Mouse (Mus musculus) layer of hippocampus, adult 9-11 months (tissue): ENCODE data around the gene Ascc1.

Source experiments
- DNase-seq: peaks from one replicate; pipeline ENCODE4 v3.0.0; 2022

Gene Ascc1

DNA sequence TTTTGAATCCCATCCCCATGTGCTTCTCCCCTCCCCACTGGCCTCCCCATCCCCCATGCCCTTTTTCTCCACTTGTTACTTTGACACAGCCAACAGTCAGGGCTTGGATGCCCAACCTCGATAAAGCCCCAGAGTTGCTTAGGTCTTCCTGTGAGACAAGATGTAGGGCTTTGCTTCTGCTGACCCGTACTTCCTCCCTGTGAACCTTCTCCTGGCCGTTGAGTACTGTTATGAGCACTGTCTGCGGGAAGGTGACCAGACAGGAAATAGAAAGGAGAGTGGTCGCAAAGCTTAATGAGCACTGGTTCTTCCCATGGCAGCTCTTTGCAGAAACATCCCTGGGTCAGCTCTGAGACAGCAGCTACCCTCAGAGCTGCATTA lies 78.0 kb downstream of the Ascc1 start:
- no peak for DNase-seq

DNA sequence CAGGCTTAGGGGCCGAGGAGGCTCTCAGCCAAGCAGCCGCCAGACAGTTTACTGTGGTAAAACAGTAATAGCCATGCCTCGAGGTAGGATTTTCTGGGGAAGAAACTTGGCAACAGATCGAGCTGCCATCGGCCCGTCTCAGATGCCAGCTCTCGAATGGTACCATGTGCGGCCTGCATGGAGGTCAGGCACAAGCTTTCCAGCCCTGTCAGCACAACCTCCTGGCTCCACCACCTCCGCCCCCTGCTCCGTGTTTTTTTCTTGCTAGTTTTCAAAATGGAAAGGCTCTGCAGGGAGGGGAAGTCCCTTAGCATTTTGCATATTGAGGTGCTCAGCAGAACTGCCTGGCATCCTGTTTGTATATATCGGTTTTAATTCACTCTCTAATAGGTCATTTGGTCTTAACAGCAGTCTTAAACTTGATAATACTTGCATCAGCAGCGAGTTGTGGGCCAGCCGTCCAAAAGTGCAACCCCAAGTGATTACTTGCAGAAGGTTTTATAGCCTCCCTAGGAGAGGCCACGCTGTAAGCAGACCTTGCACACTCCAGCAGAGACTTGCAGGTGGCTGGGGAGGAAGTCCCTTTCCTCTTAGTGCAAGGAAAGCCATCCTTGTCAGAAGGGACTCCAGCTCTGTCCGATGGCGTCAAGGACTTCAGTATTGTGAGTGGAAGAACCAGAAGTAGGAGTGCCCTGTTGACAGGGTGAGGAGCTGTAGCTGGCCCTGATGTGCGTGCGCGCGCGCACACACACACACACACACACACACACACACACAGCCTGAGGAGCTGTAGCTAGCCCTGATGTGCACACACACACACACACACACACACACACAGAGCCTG lies 78.6 kb downstream of the Ascc1 start:
- DNase-seq = no peak

DNA sequence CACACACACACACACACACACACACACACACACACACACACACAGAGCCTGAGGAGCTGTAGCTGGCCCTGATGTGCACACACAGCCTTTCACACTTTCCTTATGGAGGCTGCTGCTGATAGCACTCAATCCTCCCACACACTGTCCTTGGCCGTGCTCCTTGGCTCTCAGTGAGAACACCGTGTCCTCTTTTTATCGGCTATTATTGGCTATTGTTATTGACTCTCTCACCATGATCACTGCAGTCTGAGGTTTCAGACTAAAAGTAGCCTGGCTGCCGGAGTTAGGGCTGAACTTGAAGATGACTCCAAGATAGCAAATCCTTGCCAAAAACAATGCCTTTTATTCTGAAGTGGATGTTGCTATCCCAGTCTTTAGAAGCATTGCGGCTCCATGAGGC lies 79.3 kb downstream of the Ascc1 start:
- peak; percentile 39 for DNase-seq

DNA sequence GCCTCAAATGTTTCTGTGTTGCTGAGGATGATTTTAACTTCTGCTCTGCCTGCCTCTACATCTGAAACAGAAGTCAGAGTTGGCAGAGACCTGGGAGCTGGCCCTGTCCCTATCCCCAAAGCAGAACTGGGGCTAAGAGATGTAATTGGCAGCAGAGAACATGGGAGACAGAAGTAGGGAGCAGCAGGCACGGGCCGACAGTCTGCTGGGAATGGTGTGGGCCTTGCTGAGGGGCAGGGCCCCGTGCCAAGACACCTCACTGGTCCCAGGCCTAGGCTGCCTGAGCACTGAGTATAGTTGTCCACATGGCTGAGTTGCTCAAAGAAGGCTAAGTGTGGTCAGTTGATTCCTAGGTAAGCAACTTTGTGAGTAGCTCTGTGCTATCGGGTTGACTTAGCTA lies 81.5 kb downstream of the Ascc1 start:
- DNase-seq = peak; percentile 48

DNA sequence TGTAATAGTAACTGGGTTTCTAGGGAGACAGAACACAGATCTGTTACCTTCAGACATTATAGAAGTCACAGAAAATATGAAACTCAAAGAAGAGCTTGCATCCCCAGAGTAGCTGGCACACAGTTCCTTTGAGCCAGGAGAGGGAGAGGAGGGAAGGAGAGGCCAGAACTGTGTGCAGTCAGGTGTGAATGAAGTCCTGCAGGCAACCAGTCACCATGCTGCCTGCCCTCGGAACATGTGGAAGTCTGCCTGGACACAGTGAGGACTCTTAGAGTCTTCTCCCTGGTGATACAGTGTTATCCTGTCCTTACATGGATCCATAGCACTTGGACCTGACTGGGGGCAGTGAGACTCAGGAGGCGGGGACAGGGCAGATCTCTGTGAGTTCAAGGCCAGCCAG lies 89.7 kb downstream of the Ascc1 start:
- DNase-seq = no peak

DNA sequence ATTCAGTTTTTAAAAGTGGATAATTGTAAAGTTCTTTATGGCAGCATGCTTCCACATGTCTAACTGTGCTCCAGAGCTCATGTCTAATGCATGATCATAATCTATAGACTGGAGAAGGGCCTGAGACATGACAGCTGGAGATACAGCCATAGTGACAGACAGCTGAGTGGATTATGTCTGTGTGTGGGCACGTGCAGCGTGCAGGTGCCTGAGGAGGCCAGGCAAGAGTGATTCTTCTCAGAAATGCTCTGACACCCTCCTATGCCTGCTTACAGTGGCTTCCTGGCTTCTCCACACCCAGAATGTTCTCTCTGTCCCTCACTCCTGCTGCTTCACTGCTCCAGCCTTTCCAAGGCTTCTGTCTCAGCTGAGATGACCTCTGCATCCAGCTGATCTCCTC lies 91.1 kb downstream of the Ascc1 start:
- DNase-seq = no peak

DNA sequence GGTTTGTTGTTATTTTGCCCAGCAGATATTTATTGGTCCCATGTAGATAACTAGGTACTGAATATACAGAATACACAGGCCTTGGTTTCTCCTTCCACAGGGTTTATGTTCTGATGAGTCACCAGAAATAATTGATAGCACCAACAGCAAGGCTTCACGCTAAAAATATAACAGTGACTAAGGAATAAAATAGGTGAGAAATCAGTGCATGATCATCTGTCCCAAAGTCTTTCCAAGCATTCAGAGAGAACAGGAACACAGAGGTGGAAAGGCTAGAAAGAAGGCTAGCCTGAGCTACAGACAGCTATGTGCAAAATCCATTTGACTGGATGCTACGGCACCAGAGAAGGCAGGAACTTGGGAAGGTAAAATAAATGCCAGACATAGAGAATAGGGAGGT lies 93.0 kb downstream of the Ascc1 start:
- no peak for DNase-seq

DNA sequence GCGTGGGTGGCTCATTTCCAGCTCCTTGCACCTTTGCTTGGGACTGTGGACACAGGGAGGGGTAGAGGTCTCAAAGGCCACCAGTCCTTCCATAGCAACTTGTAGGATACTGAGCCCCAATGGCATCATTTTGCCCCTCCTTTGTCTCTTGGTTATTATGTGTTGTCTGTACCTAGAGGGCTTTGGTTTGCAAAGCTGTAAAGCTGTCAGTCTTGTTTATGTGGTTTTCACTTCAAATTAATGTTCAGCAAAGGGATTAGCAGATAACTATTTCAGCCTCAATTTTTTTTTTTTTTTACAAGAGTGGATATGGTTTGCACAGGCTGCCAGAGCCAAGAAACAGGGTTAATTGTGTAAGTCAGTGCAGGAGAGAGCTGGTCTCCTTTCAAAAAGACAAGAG lies 93.7 kb downstream of the Ascc1 start:
- no peak for DNase-seq

DNA sequence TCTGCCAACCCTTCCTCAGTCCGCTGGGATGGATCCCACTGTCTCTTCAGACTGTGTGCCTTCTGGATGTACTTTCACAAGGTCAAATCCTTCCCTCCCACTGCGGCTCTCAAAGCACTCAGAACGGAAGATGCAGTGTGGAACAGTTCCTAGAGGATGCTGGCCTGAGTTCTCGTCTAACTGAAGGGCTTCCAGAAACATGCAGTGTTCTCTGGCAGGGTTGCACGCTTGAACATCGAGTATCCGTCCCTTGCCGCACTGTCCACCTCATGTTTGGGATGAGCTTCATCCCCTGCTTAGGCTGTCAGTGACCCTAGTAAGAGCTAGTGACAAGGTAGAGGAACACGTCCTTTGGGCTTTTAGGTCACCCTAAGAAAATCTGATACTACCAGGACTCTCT lies 94.5 kb downstream of the Ascc1 start:
- DNase-seq = no peak

DNA sequence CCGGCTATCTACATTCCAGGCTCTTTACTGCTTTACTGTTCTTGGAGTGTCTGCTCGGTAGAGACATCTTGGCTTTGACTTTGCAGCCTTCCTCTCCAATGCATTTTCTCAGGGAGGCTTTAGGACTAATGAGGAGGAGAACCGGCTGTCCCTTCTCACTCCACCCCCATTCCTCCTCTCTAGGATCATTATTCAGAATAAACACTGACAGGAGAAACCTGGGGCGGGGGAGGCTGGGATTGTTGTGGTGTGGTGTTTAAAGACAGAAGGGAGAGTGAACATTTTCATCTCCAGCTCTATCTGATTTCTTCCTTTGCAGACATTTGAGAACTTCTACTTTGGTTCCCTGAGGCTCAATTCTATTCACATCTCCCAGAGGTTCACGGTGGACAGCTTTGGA lies 95.2 kb downstream of the Ascc1 start:
- DNase-seq = no peak

DNA sequence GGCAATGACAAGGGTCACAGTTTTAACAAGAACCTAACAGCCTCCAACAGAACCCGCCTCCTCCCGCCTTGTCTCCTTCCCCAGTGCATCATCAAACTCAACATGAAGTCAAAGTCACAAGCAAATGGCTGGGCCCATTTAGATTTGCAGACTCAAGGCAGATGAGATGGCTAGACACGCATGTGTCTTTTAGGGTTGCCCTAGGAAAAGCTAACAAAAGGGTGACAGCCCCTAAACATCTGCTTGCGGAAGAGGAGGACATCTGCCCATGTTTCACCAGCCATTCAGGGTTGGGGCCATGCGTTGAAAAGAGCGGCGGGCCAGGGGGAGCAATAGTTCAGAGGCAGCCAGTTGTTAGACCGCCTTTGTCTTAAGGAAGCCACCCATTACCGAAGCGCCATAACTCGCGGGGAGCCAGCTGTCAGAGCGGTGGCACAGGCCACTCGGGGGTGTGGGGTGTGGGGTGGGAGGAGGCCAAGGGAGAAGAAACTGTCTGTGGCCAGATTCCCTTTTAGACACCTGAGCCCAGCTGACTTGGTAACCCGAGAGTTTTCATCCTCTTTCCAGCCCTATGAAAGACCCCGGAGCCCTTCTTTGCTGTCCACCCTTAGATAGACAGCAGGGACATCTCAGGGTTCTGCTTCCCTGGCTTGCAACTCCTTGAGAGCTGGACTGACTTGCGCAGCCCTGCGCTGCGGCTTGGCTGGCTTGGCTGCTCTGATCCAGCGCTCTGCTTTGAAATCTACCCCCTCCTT lies 103.0 kb downstream of the Ascc1 start:
- DNase-seq = no peak

DNA sequence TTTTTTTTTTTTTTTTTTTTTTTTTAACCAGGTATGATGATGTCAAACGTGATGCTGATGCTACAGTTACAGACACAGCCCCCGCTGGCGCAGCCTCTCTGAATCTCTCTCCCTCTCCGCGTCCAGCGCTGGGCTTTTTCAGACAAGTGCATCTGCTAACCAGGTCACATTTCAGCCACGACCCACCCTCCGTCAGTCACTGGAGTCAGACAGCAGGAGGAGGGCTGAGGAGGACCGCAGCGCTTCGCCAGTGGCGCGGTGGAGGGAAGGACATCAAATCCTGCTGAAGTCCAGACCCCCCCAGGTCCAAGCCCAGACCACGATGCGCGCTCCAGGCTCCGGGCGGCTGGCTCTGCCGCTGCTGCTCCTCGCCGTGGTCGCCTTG lies 103.5 kb downstream of the Ascc1 start, which contains the start of gene Spock2:
Gene Spock2 (plus strand): TSS at position 74 of the 385 bp plus-strand sequence.
- DNase-seq = peak; percentile 75

DNA sequence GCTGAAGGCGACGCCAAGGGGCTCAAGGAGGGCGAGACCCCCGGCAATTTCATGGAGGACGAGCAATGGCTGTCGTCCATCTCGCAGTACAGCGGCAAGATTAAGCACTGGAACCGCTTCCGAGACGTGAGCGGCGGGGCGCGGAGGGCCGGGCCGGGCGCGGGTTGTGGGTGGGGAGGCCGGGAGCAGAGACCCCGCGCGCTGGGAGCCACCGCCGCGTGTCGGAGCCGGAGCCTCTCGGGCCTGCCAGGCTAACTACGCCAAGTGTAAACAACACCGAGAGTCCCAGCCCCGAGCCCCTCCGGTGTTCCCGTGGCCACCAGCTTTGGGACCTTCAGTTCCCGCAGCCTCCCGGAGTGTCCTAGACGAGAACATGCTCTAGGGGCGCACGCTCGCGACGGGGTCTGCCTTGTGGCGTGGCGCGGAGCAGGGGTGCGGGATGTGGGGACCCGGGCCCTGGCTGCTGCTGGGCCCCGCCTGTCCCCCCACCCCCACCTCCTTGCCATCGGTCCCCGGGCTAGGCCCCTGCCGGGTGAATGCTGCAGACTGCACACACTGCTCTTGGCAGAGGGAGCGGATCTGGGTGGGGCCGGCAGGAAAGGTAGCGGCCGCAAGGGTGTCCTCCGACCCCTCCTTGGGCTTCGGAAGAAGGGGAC lies 104.1 kb downstream of the Ascc1 start:
- no peak for DNase-seq

DNA sequence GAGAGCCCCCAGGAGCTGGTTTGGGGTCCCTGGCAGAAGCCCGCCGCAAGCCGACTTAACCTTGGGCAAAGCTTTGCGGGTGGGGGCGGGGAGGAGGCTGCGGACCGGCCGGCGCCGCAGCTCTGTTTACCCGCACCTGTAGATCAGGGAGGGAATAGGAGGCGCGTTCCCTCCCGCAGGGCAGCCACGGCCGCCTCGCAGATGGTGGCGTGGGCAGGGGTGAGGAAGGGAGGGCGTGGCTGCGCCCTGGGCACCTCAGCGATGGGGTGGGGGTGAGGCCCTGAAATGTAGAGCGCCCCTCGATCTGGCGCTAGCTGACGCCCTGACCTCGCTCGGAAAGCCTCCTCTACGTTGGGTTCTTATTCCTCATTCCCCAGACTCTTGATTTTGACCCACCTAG lies 104.8 kb downstream of the Ascc1 start:
- DNase-seq = no peak

DNA sequence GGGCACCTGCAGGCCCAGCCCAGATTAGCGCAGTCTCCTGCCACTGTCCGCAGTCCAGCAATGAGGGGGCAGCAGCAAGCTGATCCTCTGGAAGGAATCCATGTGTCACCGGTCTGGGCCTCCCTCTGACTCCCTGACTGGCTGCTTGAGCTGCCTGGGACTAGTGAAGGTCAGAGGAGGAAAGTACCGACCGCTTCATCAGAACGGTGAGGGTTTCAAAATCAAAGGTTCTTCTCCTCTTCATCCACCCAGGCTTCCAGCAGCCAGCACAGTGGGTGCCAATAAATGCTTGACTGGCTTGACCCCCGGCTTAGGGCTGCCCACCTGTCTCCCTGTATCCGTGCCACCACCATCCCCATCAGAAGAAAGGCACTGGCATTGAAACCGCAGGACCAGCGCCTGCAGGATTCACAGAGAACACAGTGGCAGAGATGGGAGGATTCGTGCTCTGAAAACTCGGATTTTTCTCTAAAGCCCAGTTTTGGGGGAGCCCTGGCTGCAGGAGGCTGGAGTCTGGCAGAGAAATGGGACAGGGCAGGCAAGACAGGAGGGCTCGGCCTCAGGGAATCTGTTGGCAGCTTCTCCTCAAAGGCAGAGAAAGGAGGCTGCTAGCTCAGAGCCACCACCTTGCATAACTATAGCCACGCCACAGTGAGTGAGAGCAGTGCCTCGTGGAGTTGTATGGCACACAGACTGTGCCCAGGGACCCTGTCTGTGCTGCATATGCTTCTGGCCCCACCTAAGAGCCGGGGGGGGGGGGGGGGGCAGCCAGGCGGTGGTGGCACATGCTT lies 105.9 kb downstream of the Ascc1 start:
- no peak for DNase-seq

DNA sequence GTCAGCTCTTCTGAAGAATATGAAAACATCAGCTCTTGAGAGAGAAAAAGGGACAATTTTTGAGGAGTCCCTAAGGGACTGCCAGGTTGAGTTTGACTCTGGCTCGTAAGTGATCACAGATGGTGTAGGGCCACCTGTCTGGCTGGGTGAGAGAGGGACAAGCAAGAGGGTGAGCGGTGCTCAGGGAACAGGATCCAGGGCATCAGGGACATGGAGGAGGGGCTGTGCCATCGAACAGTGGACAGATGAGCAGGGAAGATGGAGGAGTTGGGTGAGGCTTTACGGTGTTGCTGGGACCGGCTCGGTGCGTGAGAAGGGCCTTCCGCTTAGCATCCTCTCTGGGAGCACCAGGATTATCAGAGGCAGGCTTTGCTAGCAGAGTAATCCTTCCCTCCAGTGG lies 106.7 kb downstream of the Ascc1 start:
- DNase-seq = no peak

DNA sequence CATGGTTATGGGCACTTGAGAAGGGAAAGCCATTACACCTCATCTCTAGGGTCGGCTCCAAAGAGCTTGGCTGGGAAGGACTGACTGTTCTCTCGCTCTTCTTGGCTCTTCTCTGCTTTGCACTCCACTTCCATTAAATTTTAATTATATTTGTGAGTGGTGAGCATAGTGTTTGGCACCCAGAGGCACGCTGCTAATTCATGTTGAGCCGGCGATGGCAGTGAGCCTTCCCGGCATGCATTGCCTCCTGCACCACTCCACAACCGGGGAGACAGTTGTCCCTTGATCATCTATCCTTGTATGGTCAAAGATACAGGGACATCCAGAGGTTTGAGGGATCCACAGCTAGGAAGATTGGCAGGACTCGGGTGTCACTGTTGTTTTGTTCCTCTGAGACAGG lies 107.4 kb downstream of the Ascc1 start:
- DNase-seq = no peak

DNA sequence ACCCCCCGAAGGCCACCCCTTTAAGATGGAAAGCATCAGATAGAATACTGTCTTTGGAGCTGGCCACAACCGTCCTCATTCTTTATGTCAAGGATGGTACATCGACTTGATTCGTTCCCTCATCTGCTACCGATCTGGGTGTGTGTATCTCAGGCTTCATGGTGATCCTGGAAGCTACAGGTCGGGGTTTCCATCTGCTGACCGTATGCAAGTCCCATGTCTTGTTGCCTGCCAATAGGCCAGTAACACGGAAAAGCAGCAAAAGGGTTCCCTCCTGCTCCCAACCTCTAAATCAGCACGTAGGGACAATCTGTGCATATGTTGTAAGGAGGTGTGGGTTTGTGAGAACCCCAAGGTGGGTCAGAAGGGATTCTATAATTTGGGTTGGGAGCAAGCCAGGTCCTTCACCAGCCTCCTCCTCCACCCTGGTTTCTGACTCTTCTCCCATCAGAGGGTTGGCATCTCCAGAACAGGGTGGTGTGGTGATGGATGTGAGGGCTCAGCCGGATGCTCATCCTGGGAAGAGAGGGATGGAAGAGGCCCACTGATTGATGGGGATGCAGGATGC lies 108.4 kb downstream of the Ascc1 start:
- no peak for DNase-seq

DNA sequence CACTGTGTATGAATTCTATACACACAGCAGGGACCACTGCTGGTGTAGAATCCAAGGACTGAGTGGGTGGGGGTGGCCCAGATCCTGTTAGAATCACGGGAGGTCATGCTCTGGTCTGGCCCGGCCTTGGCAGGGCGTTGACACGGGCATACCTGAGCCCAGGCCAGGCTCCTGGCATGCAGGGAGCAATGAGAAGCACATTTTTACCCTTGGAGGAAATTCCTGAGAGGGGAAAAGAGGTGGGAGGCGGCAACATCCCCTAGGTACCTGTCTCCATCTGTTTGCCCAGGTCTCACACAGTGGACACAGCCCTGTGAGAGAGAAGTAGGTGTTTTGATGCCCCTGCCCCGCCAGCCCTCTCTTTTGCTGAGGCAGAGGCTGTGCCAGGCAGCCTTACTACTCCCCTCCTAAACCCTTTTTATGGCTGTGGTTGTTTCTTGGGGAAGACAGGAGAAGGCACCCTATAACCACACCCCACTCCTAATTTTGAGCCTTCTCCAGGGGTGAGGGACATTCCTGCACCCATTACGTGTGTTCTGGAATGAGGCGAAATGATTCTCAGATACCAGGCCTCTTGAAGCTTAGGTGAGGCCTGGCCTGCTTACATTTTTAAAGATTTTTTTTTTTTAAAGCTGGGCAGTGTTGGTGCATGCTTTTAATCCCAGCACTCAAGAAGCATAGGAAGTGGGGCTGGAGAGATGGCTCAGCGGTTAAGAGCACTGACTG lies 111.5 kb downstream of the Ascc1 start:
- no peak for DNase-seq

DNA sequence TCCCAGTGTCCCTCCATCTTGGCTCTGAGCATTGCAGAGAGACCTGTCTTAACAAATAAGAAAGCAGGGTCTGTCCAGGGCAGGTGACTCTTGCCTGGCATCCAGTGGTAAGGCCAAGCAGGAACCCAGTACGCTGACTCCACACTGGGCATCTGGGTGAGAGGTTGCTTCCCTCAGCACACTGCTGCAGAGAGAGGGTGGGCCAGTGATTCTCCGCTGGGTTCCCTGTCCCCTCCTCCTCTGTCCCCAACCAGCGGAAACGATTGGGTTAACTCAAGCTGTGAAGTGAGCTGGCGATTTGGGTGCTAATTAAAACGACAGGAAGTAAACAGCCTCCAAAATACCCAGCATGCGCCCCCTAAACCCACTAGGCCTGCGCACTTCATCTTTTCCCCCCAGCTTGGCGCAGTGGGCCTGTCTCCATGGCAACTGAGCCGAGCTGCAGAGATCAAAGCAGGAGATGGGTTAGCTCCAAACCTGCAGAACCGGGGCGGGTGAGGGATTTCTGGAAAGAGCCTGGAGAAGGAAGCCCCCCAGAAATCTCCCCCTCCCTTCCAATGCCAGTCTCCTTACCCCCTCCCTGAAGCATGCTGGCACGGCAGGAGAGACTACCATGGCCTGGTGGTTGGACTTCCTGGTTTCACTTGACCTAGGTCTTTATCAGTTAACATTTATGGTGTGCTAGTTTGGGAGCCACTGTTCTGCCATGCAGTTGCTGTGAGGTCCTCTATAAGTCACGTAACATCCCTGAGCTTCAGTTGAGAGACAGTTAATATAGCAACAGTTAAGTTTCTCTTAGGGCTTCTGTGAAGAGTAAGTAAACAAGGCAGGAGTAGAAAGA lies 113.0 kb downstream of the Ascc1 start:
- DNase-seq = peak; percentile 92

DNA sequence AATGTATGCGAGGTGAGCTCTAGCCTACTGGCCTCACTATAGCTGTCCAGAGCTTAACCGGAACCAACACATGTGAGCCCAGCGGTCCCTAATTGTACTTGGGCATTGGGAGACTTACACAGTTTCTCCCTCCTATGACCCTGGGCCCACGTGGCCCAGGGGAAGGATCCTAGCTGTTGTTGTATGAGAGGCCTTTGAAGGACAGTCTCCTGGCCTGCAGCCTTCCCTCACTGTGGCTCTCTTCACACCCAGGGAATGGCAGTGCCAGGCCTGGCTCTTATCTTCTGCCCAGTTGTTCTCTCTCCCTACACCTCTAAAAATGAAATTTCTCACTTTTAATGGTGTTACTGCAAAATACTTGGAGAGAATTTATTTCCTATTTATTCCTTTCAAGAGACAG lies 114.4 kb downstream of the Ascc1 start:
- DNase-seq = no peak
